ENCODE assay signal across 26 mouse cellular contexts in genomic region chr7:75668396-75668795, GRCm38 (mm10).
DNase-seq lines count a peak whose midpoint lies in the region; ATAC-seq and TF ChIP-seq lines count a peak whose summit lies in the region.
"Had no signal": no experiment of that assay in that cellular context is flagged by ENCODE, and none has a peak within 500 bp of the region (broad histone marks: within the 10 kb centered on the region; RNA-seq: fewer than 3 reads in every experiment).

No protein-coding gene starts in this region.

- H3K4me3 ChIP-seq in intestine, embryonic 15.5 days (replicated peaks), result no peak overlapping the region
- no peak overlapping the region for H3K4me3 ChIP-seq in intestine, postnatal 0 days (ENCODE audit: low read depth, low read length)
- H3K4me3 ChIP-seq: embryonic facial prominence, embryonic 13.5 days; forebrain, embryonic 10.5 days; forebrain, embryonic 15.5 days; limb, embryonic 13.5 days; midbrain, embryonic 10.5 days; midbrain, embryonic 15.5 days had no signal

- peak; percentile 41; the same call in 1 of the 2 replicates for ATAC-seq in intestine, embryonic 15.5 days
- ATAC-seq in intestine, postnatal 0 days, result no peak
- ATAC-seq: forebrain, embryonic 15.5 days; midbrain, embryonic 15.5 days had no signal

- H3K9me3 ChIP-seq in intestine, embryonic 15.5 days, result no peaks in the 10 kb centered on the region
- no peaks in the 10 kb centered on the region for H3K9me3 ChIP-seq in intestine, postnatal 0 days (ENCODE audit: control insufficient read depth)
- H3K9me3 ChIP-seq: embryonic facial prominence, embryonic 13.5 days; forebrain, embryonic 10.5 days; forebrain, embryonic 15.5 days; limb, embryonic 13.5 days; midbrain, embryonic 10.5 days; midbrain, embryonic 15.5 days had no signal

- H3K4me1 ChIP-seq in intestine, embryonic 15.5 days (replicated peaks), result no peaks in the 10 kb centered on the region
- no peaks in the 10 kb centered on the region for H3K4me1 ChIP-seq in intestine, postnatal 0 days (replicated peaks; ENCODE audit: control insufficient read depth, insufficient read depth, low read length)
- H3K4me1 ChIP-seq: forebrain, embryonic 15.5 days; limb, embryonic 13.5 days; midbrain, embryonic 15.5 days had no signal

- no peaks in the 10 kb centered on the region for H3K27me3 ChIP-seq in intestine, embryonic 15.5 days (replicated peaks)
- H3K27me3 ChIP-seq in intestine, postnatal 0 days (replicated peaks; ENCODE audit: control insufficient read depth, insufficient read depth, low read length), result no peaks in the 10 kb centered on the region
- H3K27me3 ChIP-seq: embryonic facial prominence, embryonic 13.5 days; forebrain, embryonic 15.5 days; limb, embryonic 13.5 days; midbrain, embryonic 15.5 days had no signal

- WGBS in intestine, embryonic 15.5 days, result 53% methylated on average over 1 of the region's 1 CpGs
- WGBS in intestine, postnatal 0 days, result 39% methylated on average over 1 of the region's 1 CpGs

- TF ChIP-seq CTCF in intestine, postnatal 0 days (IDR thresholded peaks at IDR 0.05; ENCODE audit: low read depth), result no peak

- no peak overlapping the region for H3K27ac ChIP-seq in intestine, embryonic 15.5 days
- H3K27ac ChIP-seq in intestine, postnatal 0 days (ENCODE audit: low read depth, low read length), result no peak overlapping the region
- H3K27ac ChIP-seq: embryonic facial prominence, embryonic 13.5 days; forebrain, embryonic 10.5 days; forebrain, embryonic 15.5 days; hindbrain, embryonic 14.5 days; limb, embryonic 13.5 days; liver, embryonic 14.5 days; midbrain, embryonic 10.5 days; midbrain, embryonic 15.5 days had no signal

- no peak overlapping the region for H3K4me2 ChIP-seq in intestine, embryonic 15.5 days (replicated peaks)
- H3K4me2 ChIP-seq in intestine, postnatal 0 days (replicated peaks; ENCODE audit: low read depth), result no peak overlapping the region
- H3K4me2 ChIP-seq: embryonic facial prominence, embryonic 13.5 days; forebrain, embryonic 15.5 days; hindbrain, embryonic 14.5 days; limb, embryonic 13.5 days; lung, embryonic 14.5 days; midbrain, embryonic 15.5 days had no signal

- H3K36me3 ChIP-seq in intestine, embryonic 15.5 days, result 0 out of 2 replicates have a peak, but pooled peaks cover 3% of the 10 kb centered on the region
- peaks cover 13% of the 10 kb centered on the region for H3K36me3 ChIP-seq in intestine, postnatal 0 days (ENCODE audit: control insufficient read depth, insufficient read depth)
- H3K36me3 ChIP-seq: forebrain, embryonic 15.5 days; midbrain, embryonic 15.5 days had no signal

- H3K9ac ChIP-seq in intestine, embryonic 15.5 days, result no peak overlapping the region
- H3K9ac ChIP-seq in intestine, postnatal 0 days (ENCODE audit: low read depth, low read length), result no peak overlapping the region
- H3K9ac ChIP-seq: embryonic facial prominence, embryonic 13.5 days; forebrain, embryonic 15.5 days; hindbrain, embryonic 14.5 days; limb, embryonic 13.5 days; liver, embryonic 14.5 days; lung, embryonic 14.5 days; midbrain, embryonic 15.5 days had no signal

- DNase-seq in heart, adult 11 months, result peak; percentile 31
- DNase-seq in heart, adult 9 months (ENCODE audit: low spot score in 2 of 2), result no peak
- DNase-seq in embryo, embryonic 10.5 days (ENCODE audit: low spot score), result peak; percentile 31
- peak; percentile 30 for DNase-seq in yolk sac, embryonic 10.5 days (ENCODE audit: low spot score)
- no peak for DNase-seq in frontal cortex, adult 2 months (ENCODE audit: extremely low spot score in 1 of 2, low spot score in 1 of 2)
- DNase-seq: adrenal gland, adult 2 months; B cell, adult 2 months; cerebellum, adult 2 months; cerebellum, postnatal 14 days; gastrocnemius, postnatal 10 days; kidney, adult 2 months; lung, embryonic 14.5 days; lung, postnatal 14 days; right cerebral cortex, adult 18-20 months; spleen, adult 18-20 months; thymus, postnatal 14 days had no signal

Comparison
In these comparisons a context has a peak if more than half of its experiments do, and no peak if none do; other contexts are left out.
1. DNase-seq: peak in heart, adult 11 months (single experiment), embryo, embryonic 10.5 days (single experiment) and yolk sac, embryonic 10.5 days (single experiment); none in heart, adult 9 months (0 of 2) and frontal cortex, adult 2 months (0 of 2).